ENCODE assay signal across 10 mouse cellular contexts in genomic region chr5:31876216-31876974, GRCm38 (mm10).
DNase-seq lines count a peak whose midpoint lies in the region; ATAC-seq and TF ChIP-seq lines count a peak whose summit lies in the region.
"Had no signal": no experiment of that assay in that cellular context is flagged by ENCODE, and none has a peak within 500 bp of the region (broad histone marks: within the 10 kb centered on the region; RNA-seq: fewer than 3 reads in every experiment).

No protein-coding gene starts in this region.

- TF ChIP-seq POLR2A in liver, adult 2 months (IDR thresholded peaks at IDR 0.05; ENCODE audit: extremely low read depth, insufficient read depth, low read length) = no peak
- TF ChIP-seq POLR2A in olfactory bulb, adult 2 months (IDR thresholded peaks at IDR 0.05; ENCODE audit: insufficient read depth, low read depth, low read length) = no peak

- H3K36me3 ChIP-seq in liver, adult 2 months (ENCODE audit: control insufficient read depth, insufficient read depth, low read length) = no peaks in the 10 kb centered on the region
- H3K36me3 ChIP-seq in liver, embryonic 11.5 days (ENCODE audit: control insufficient read depth, insufficient read depth, low read length) = no peaks in the 10 kb centered on the region
- H3K36me3 ChIP-seq: embryonic facial prominence, embryonic 15.5 days; hindbrain, embryonic 15.5 days had no signal

- H3K27me3 ChIP-seq in liver, adult 2 months (ENCODE audit: control insufficient read depth, insufficient read depth, low read length) = no peaks in the 10 kb centered on the region
- no peaks in the 10 kb centered on the region for H3K27me3 ChIP-seq in liver, embryonic 11.5 days (replicated peaks; ENCODE audit: control insufficient read depth, insufficient read depth, low read length)
- H3K27me3 ChIP-seq: embryonic facial prominence, embryonic 15.5 days; hindbrain, embryonic 15.5 days had no signal

- peak; percentile 22 for DNase-seq in liver, adult 2 months (ENCODE audit: extremely low read depth, low read depth, low spot score)
- no peak for DNase-seq in liver, embryonic 11.5 days (ENCODE audit: low spot score)
- DNase-seq in gastrocnemius, adult 8-10 months (ENCODE audit: low spot score in 2 of 2) = peak; percentile 10 to 27
- peak; percentile 39 to 68 for DNase-seq in heart, postnatal 36 days
- DNase-seq in urinary bladder, postnatal 25 days (ENCODE audit: low spot score) = no peak
- DNase-seq in right cerebral cortex, adult 18-20 months = no peak
- no peak for DNase-seq in ovary, postnatal 10 days (ENCODE audit: low spot score)

- 0 out of 2 replicates have a peak overlapping the region, but pooled peaks have one; percentile 26 for H3K27ac ChIP-seq in liver, adult 2 months (replicated peaks; ENCODE audit: insufficient read depth, low read depth, low read length)
- no peak overlapping the region for H3K27ac ChIP-seq in liver, embryonic 11.5 days (ENCODE audit: low read depth, low read length)
- H3K27ac ChIP-seq in olfactory bulb, adult 2 months (ENCODE audit: insufficient read depth, low read depth, low read length) = 0 out of 2 replicates have a peak overlapping the region, but pooled peaks have one; percentile 51
- H3K27ac ChIP-seq: embryonic facial prominence, embryonic 15.5 days; hindbrain, embryonic 15.5 days had no signal

- no peak for TF ChIP-seq CTCF in liver, adult 2 months (IDR thresholded peaks at IDR 0.05; ENCODE audit: low read depth, low read length)
- no peak for TF ChIP-seq CTCF in olfactory bulb, adult 2 months (IDR thresholded peaks at IDR 0.05; ENCODE audit: insufficient read depth, low read depth, low read length)

- no peak overlapping the region for H3K4me2 ChIP-seq in liver, embryonic 11.5 days
- H3K4me2 ChIP-seq: embryonic facial prominence, embryonic 15.5 days; hindbrain, embryonic 15.5 days had no signal

- no peak overlapping the region for H3K9ac ChIP-seq in liver, adult 2 months (ENCODE audit: low read depth, low read length)
- no peak overlapping the region for H3K9ac ChIP-seq in liver, embryonic 11.5 days (ENCODE audit: low read depth, low read length)
- H3K9ac ChIP-seq: embryonic facial prominence, embryonic 15.5 days; hindbrain, embryonic 15.5 days had no signal

- H3K9me3 ChIP-seq in liver, embryonic 11.5 days (ENCODE audit: control insufficient read depth, low read length) = no peaks in the 10 kb centered on the region
- H3K9me3 ChIP-seq: embryonic facial prominence, embryonic 15.5 days; hindbrain, embryonic 15.5 days had no signal

- no peak for ATAC-seq in liver, embryonic 11.5 days (replicated peaks; ENCODE audit: low FRiP score)

- no peak overlapping the region for H3K4me3 ChIP-seq in liver, adult 2 months (ENCODE audit: insufficient read depth, low read depth, low read length)
- no peak overlapping the region for H3K4me3 ChIP-seq in liver, embryonic 11.5 days (ENCODE audit: low read depth, low read length)
- no peak overlapping the region for H3K4me3 ChIP-seq in olfactory bulb, adult 2 months (ENCODE audit: insufficient read depth, low read depth, low read length)
- H3K4me3 ChIP-seq: embryonic facial prominence, embryonic 15.5 days; hindbrain, embryonic 15.5 days had no signal

- intact Hi-C loops in heart, postnatal 36 days (cut with DNase I) = loop anchor here (2.0 to 5.0 kb wide), 3 partner anchors 179 to 312 kb away; partner anchors contain the start of genes Babam2, Fosl2 and Rbks

- WGBS in liver, adult 2 months = 70% methylated on average over 8 of the region's 8 CpGs
- 60% methylated on average over 8 of the region's 8 CpGs for WGBS in liver, embryonic 11.5 days
- WGBS in olfactory bulb, adult 2 months = 78% methylated on average over 8 of the region's 8 CpGs

- H3K4me1 ChIP-seq in liver, adult 2 months (ENCODE audit: control insufficient read depth, insufficient read depth, low read length) = peaks cover 3% of the 10 kb centered on the region; the same call in 1 of the 2 replicates
- no peaks in the 10 kb centered on the region for H3K4me1 ChIP-seq in liver, embryonic 11.5 days (replicated peaks; ENCODE audit: control insufficient read depth, insufficient read depth, low read length)
- peaks cover 1% of the 10 kb centered on the region; the same call in 1 of the 2 replicates for H3K4me1 ChIP-seq in olfactory bulb, adult 2 months (ENCODE audit: control insufficient read depth, insufficient read depth, low read length)
- H3K4me1 ChIP-seq: hindbrain, embryonic 15.5 days had no signal

- no peaks in the 10 kb centered on the region for H3K79me2 ChIP-seq in liver, adult 2 months (ENCODE audit: control insufficient read depth, insufficient read depth, low read length)

Comparison
In these comparisons a context has a peak if more than half of its experiments do, and no peak if none do; other contexts are left out.
1. DNase-seq: peak in liver, adult 2 months (single experiment), gastrocnemius, adult 8-10 months (2 of 2) and heart, postnatal 36 days (2 of 2); none in liver, embryonic 11.5 days (single experiment), urinary bladder, postnatal 25 days (single experiment), right cerebral cortex, adult 18-20 months (single experiment) and ovary, postnatal 10 days (single experiment).